Mouse (Mus musculus): ENCODE data around the gene Mdm2. TPM values are rescaled to one million over a fixed set of nuclear protein-coding genes. Genes with fewer than 3 reads are reported as not detected.
"Not testable (repeated sequence)": the region's sequence is repeated elsewhere in the genome, so short reads cannot be mapped to it uniquely, and the experiment has no call there.

The Mdm2 gene
- polyA plus RNA-seq, 1 experiment from 2014 or later: 19.5 TPM

GRCm38 (mm10) chr10:117709930-117710603 lies 491 bp downstream of the Mdm2 start:
- under 1% methylated on average over 71 of the region's 71 CpGs for WGBS (ENCODE audit: insufficient replicate concordance)
- H3K9ac ChIP-seq: peak overlapping the region; percentile 99
- peaks cover 37% of the 10 kb centered on the region for H3K4me1 ChIP-seq (replicated peaks)
- peak; percentile 76 for ATAC-seq (ENCODE audit: insufficient read depth)
- peaks cover 29% of the 10 kb centered on the region for H3K36me3 ChIP-seq (replicated peaks)
- H3K4me3 ChIP-seq (replicated peaks): peak overlapping the region; percentile 99
- H3K4me2 ChIP-seq: peak overlapping the region; percentile 79
- no peaks in the 10 kb centered on the region for H3K27me3 ChIP-seq
- H3K9me3 ChIP-seq (replicated peaks): no peaks in the 10 kb centered on the region
- H3K27ac ChIP-seq (replicated peaks): peak overlapping the region; percentile 96

GRCm38 (mm10) chr10:117709326-117709830 lies 1.2 kb downstream of the Mdm2 start:
- 22% methylated on average over 12 of the region's 12 CpGs for WGBS (ENCODE audit: insufficient replicate concordance)
- peak overlapping the region; percentile 99 for H3K4me3 ChIP-seq (replicated peaks)
- peaks cover 36% of the 10 kb centered on the region for H3K36me3 ChIP-seq (replicated peaks)
- H3K9ac ChIP-seq: peak overlapping the region; percentile 99
- H3K27ac ChIP-seq (replicated peaks): peak overlapping the region; percentile 96
- no peak for ATAC-seq (ENCODE audit: insufficient read depth)
- no peaks in the 10 kb centered on the region for H3K9me3 ChIP-seq (replicated peaks)
- H3K4me2 ChIP-seq: peak overlapping the region; percentile 79
- no peaks in the 10 kb centered on the region for H3K27me3 ChIP-seq
- peaks cover 37% of the 10 kb centered on the region for H3K4me1 ChIP-seq (replicated peaks)

DNA sequence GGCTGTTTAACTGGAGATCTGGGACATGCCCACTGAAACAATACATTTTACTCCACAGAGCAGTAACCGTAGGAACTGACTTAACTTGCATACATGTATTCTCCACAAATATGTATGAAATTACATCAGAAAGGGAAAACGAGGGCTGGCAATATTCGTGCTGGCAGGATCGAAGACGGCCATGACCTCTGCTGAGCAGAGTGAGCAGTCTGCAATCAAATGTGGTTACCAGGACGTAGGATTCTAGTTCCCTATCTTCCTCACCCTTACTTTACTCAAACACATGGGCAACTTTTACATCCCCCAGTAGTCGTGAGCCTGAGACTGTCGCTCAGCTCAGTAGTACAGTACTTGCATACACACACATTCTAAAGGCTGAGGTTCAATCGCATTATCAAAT lies 1.7 kb downstream of the Mdm2 start:
- Histone ChIP-seq H3K4me3 (replicated peaks) (peak overlapping the region; percentile 99), H3K36me3 (replicated peaks) (peaks cover 41% of the 10 kb centered on the region), H3K27ac (replicated peaks) (peak overlapping the region; percentile 96; the same call in 1 of the 2 replicates), H3K4me2 (peak overlapping the region; percentile 79), H3K9ac (peak overlapping the region; percentile 99; the same call in 1 of the 2 replicates), H3K9me3 (replicated peaks) (no peaks in the 10 kb centered on the region), H3K27me3 (no peaks in the 10 kb centered on the region), H3K4me1 (replicated peaks) (peaks cover 37% of the 10 kb centered on the region)
- 45% methylated on average over 9 of the region's 9 CpGs for WGBS (ENCODE audit: insufficient replicate concordance)
- no peak for ATAC-seq (ENCODE audit: insufficient read depth)

DNA sequence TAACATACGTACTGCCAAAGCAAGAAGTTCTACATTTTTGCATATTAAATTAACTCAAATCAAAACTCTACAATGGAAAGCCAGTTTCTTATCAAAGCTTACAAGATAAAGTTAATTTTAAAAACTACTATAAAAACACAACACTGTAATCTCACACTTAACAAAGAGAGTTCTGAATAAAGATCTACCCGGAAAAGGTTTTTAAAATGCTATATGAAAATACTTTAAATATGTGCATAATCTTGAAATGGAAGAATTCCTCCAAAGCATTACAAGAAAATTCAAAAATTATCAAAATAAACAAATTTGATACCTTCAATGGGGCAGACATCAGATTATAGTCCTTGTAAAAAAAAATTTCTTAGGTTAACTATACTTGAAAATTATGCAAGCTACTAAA lies 2.2 kb downstream of the Mdm2 start:
- H3K27ac ChIP-seq (replicated peaks): no peak overlapping the region
- peaks cover 37% of the 10 kb centered on the region for H3K4me1 ChIP-seq (replicated peaks)
- no peak overlapping the region for H3K9ac ChIP-seq
- peaks cover 46% of the 10 kb centered on the region for H3K36me3 ChIP-seq (replicated peaks)
- WGBS (ENCODE audit: insufficient replicate concordance): 83% methylated on average over 2 of the region's 2 CpGs
- H3K4me3 ChIP-seq (replicated peaks): peak overlapping the region; percentile 99; the same call in 1 of the 2 replicates
- H3K9me3 ChIP-seq (replicated peaks): no peaks in the 10 kb centered on the region
- no peaks in the 10 kb centered on the region for H3K27me3 ChIP-seq
- ATAC-seq (ENCODE audit: insufficient read depth): no peak
- H3K4me2 ChIP-seq: peak overlapping the region; percentile 79

DNA sequence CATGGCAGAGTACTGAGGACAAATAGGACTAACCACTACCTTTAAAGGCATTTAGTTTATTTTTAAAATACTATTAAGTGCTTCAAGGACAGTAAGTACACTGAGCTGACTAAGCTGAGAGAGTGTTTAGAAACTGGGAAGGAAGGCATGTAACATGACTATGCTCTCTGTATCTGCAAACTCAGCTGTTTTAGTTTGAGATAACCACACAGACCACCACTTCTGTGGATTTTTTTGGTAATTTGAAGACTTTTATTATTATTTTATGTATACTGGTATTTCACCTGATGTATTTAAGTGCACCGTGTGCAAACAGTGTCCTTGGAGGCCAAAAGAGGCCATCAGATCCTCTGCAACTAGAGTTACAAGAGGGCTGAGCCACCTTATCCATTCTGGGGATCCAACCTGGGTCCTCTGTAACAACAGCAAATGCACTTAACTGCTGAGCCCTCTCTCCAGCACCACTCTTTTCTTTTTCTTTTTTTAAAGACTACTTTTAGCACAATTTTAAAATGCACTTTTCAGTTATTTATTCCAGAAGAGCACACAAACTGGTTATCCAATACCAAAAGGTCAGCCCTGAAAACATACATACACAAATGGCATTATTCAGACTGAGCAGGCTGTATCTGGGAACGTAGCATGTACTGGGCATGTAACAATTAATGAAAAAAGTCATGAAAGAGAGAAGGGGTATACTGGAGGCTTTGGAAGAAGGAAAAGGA lies 3.3 kb downstream of the Mdm2 start:
- no peak overlapping the region for H3K9ac ChIP-seq
- no peak overlapping the region for H3K27ac ChIP-seq (replicated peaks)
- H3K36me3 ChIP-seq (replicated peaks): peaks cover 56% of the 10 kb centered on the region
- ATAC-seq (ENCODE audit: insufficient read depth): no peak
- no peak overlapping the region for H3K4me3 ChIP-seq (replicated peaks)
- WGBS (ENCODE audit: insufficient replicate concordance): 78% methylated on average over 2 of the region's 2 CpGs
- no peaks in the 10 kb centered on the region for H3K9me3 ChIP-seq (replicated peaks)
- no peaks in the 10 kb centered on the region for H3K27me3 ChIP-seq
- no peak overlapping the region for H3K4me2 ChIP-seq
- peaks cover 35% of the 10 kb centered on the region for H3K4me1 ChIP-seq (replicated peaks)

DNA sequence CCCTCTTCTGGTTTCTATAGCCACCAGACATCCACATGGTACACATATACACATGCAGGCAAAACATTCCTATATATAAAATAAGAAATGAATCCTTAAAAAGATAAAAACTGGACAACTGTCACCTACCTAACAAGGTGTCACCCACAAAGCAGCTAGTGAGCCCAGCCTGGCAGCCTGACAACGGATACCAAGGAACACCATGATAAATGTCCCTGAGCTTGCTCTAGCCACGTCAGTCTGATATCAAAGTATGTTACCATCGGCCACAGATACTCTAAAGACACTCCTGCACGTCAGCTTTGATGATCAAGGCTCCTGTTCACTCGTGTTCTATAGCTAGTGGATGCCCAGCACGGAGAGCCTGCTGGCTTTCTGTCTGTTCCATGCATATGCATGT lies 4.1 kb downstream of the Mdm2 start:
- peaks cover 63% of the 10 kb centered on the region for H3K36me3 ChIP-seq (replicated peaks)

GRCm38 (mm10) chr10:117705806-117706205 lies 4.8 kb downstream of the Mdm2 start:
- H3K4me1 ChIP-seq (replicated peaks): peaks cover 21% of the 10 kb centered on the region
- H3K9ac ChIP-seq: no peak overlapping the region
- peaks cover 68% of the 10 kb centered on the region for H3K36me3 ChIP-seq (replicated peaks)
- ATAC-seq (ENCODE audit: insufficient read depth): no peak
- H3K4me3 ChIP-seq (replicated peaks): no peak overlapping the region
- H3K9me3 ChIP-seq (replicated peaks): no peaks in the 10 kb centered on the region
- H3K4me2 ChIP-seq: no peak overlapping the region
- no peaks in the 10 kb centered on the region for H3K27me3 ChIP-seq
- no peak overlapping the region for H3K27ac ChIP-seq (replicated peaks)

More for the DNA sequence above, 4.1 kb downstream of the Mdm2 start:
- Histone ChIP-seq H3K9ac (no peak overlapping the region), H3K27ac (replicated peaks) (no peak overlapping the region), H3K27me3 (no peaks in the 10 kb centered on the region), H3K4me1 (replicated peaks) (peaks cover 27% of the 10 kb centered on the region), H3K4me3 (replicated peaks) (no peak overlapping the region), H3K4me2 (no peak overlapping the region), H3K9me3 (replicated peaks) (no peaks in the 10 kb centered on the region)
- WGBS (ENCODE audit: insufficient replicate concordance): 77% methylated on average over 6 of the region's 6 CpGs
- no peak for ATAC-seq (ENCODE audit: insufficient read depth)

DNA sequence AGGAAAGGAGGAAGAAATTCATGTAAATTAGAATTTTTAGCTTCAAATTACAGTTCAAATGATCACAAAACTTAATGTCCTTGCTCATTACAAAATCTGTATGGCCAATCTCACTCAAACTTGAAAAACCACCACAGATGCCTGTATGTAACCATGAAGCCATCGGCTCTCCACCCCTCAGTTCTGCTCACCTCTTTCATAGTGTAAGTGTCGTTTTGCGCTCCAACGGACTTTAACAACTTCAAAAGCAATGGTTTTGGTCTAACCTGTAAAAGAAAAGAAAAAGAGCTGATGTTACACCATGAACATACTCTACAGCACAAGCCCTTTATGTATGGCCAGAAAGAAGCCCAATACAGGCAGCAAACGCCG lies 5.6 kb downstream of the Mdm2 start:
- Histone ChIP-seq H3K27me3 (no peaks in the 10 kb centered on the region), H3K4me2 (no peak overlapping the region), H3K9me3 (replicated peaks) (no peaks in the 10 kb centered on the region), H3K9ac (no peak overlapping the region), H3K4me3 (replicated peaks) (no peak overlapping the region), H3K4me1 (replicated peaks) (peaks cover 21% of the 10 kb centered on the region), H3K36me3 (replicated peaks) (peaks cover 76% of the 10 kb centered on the region), H3K27ac (replicated peaks) (no peak overlapping the region)
- WGBS (ENCODE audit: insufficient replicate concordance): 87% methylated on average over 6 of the region's 6 CpGs
- ATAC-seq (ENCODE audit: insufficient read depth): no peak

DNA sequence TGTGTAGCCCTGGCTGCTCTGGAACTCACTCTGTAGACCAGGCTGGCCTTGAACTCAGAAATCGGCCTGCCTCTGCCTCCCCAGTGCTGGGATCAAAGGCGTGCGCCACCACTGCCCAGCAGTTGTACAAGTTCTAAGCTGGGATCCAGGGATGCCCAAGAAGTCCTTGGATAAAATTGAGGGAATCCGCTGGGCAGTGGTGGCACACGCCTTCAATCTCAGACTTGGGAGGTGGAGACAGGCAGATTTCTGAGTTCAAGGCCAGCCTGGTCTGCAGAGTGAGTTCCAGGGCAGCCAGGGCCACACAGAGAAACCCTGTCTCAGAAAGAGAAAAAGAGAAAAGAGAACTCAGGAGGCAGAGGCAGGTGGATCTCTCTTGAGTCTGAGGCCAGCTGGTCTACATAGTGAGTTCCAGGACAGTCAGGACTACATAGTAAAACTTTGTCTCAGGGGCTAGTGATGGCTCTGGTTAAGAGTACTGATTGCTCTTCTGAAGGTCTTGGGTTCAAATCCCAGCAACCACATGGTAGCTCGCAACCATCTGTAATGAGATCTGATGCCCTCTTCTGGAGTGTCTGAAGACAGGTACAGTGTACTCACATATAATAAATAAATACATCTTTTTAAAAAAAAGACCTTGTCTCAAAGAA lies 6.1 kb downstream of the Mdm2 start:
- not testable (repeated sequence) for H3K9me3 ChIP-seq (replicated peaks); H3K27me3 ChIP-seq; H3K4me3 ChIP-seq (replicated peaks); H3K27ac ChIP-seq (replicated peaks); H3K9ac ChIP-seq; H3K4me2 ChIP-seq; ATAC-seq (ENCODE audit: insufficient read depth)
- Histone ChIP-seq H3K36me3 (replicated peaks) (peaks cover 81% of the 10 kb centered on the region), H3K4me1 (replicated peaks) (peaks cover 20% of the 10 kb centered on the region)
- 82% methylated on average over 6 of the region's 6 CpGs for WGBS (ENCODE audit: insufficient replicate concordance)

- Histone ChIP-seq H3K36me3 (replicated peaks) (peaks cover 91% of the 10 kb centered on the region), H3K27me3 (no peaks in the 10 kb centered on the region), H3K4me1 (replicated peaks) (peaks cover 12% of the 10 kb centered on the region), H3K4me2 (no peak overlapping the region), H3K9ac (no peak overlapping the region), H3K9me3 (replicated peaks) (no peaks in the 10 kb centered on the region), H3K27ac (replicated peaks) (no peak overlapping the region), H3K4me3 (replicated peaks) (no peak overlapping the region)
- ATAC-seq (ENCODE audit: insufficient read depth): no peak
- 87% methylated on average over 3 of the region's 3 CpGs for WGBS (ENCODE audit: insufficient replicate concordance)
Measured at GRCm38 (mm10) chr10:117703506-117703905, 7.1 kb downstream of the Mdm2 start.
